Mouse (Mus musculus): ENCODE results near the gene 9330182O14Rik. TPM values are rescaled to one million over a fixed set of nuclear protein-coding genes. Genes with fewer than 3 reads are reported as not detected.

Gene 9330182O14Rik
- total RNA-seq, 2 experiments from 2014 or later: not detected

DNA sequence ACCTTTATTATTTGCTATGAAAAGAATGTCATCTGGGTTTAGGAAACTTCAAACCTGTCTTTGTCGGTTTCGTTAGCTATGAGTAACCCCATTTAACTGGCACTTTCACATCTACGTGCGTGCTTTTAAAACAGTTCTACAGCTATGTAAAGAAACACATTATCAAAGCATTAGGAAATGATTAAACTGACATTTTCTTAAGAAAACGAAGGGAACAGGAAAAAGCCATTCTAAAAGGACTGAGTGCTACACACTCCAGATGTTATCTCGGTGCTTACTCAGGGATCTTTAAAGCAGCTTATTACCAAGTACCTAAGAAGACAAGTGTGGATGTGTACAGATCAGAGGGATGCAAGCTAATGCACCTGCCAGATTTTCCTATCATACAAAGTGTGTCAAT lies 52.9 kb downstream of the 9330182O14Rik start:
- DNase-seq: no peak
- intact Hi-C loops (cut with DNase I): no loop called here

Small RNAs within 50 kb of the gene (microRNA-seq; reads per million reads assigned to microRNA genes)
- gene Gm25958: 0 reads per million in 2 experiments

Measured in heart, postnatal 10 days (tissue).